Mouse (Mus musculus): ENCODE results near the gene Poc1a.

Gene Poc1a

DNA sequence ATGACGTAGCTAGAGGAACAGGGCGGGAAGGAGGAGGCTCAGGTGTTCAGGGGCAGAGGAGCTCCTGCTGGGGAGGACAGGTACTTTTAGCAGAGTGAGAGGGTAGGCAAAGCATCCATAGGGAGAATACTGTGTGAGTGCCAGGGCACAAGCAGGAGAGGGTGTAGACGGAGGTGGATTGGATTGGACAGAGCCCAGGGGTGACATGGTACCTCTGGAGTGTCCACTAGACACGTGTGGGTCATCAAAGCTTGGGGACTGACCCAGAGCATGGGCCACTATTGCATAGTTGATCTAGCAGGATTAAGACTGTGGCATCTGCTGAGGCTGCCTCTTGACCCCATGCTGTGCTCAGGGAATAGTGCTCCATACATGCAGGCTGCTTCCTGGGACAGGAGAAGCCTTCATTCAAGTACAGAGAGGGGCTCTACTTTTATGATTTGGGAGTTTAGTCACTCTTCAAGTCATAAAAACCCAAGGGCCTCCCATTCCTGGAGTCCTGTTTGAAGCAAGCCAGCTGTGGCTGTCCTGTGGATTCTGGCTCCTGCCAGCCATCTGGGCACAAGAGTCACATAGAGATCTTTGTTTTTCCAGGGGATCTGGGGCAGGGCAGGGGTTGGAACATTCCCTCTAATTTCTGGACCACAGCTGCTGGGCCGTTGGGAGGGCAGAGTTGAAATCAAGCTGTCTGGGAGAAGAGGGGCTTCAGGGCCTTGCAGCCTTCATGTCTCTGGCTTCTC is 48.1 kb downstream of the Poc1a start:
- no peak for DNase-seq (ENCODE audit: extremely low spot score, low spot score)

DNA sequence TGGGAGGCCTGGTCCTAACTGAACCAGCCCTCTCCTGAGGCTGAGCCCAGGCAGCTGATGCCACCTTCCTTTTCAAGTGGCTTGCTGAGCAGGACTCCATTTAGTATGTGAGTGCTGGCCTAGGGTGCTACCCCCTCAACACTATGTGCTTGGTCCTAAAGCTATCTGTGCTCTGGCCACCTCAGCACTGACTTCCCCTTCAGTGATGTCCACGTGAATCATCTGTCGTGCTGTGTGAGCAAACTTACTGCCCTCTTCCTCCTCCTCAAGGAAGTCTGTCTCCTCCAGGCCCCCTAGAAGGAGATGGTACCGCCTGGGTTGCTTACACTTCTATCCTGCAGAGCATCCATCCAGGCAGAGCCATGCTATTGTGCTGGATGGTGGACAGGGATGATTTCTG is 51.9 kb downstream of the Poc1a start:
- no peak for DNase-seq (ENCODE audit: extremely low spot score, low spot score)

DNA sequence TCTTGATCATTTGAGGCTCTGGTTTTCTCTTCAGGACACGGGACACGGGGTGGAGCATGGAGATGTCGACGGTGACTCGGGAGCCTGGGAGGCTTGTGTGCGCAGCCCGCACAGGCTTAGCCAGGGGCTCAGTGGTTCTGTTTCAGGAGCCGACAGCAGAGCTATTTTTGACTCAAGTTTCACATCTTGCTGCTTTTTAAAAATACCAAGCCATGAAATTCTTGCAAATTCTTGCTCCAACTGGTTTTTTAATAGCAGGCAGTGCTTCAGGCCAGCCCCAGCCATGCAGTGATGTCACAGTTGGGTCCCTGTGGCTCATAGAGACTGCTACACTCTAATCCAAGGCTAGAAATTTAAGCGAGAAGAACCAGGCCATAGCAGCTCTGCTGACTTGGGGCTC is 56.8 kb downstream of the Poc1a start:
- no peak for DNase-seq (ENCODE audit: extremely low spot score, low spot score)

DNA sequence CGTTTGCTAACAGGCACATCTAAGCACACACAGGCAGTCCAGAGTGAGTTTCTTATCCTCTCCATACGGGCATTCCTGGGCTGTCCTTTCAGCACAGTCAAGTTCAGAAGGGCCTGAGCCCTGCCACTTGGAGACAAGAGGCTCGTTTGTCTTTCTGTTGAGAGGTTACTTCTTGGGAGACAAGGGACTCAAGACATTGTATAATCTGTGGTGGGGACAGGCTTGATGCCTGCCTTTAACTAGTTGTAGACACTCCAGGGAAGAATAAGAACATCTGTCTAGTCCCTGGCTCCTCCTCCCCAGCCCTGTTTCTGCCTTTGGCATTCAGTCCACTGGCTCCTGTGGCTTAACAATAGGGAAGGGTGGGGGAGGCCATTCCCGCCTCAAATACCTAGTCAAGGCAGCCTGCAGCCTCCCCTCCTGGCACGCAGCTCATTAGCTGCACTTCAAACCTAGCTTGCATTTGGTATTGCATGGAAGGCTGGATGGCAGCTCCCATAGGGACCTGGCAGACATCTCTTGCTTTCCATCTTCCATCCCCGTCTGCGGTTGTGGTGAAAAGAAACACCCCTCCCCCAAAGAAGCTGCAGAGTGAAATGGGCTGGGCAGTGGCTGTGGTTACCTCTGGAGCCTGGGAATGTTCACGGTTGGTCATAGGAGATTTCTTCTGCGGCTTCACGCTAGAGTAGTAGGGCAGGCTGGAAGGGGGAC is 57.8 kb downstream of the Poc1a start:
- DNase-seq (ENCODE audit: extremely low spot score, low spot score): peak; percentile 56

DNA sequence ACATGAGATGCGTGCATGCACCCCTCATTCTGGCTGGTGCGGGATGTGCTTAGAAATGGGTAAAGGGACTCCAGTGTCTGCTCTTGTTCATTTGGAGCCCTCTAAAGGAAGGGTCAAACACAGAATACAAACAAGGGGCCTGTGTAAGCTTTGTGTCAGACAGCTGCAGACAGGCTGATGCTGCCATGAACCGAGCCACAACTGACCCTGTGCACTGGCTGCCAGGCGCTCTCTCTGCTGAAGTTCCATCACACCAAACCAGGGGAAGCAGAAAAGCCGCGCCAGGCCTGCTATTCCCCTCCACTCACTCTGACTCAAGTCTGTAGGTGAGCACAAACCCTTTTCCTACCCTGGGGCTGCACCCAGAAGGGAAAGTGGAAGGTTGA is 58.3 kb downstream of the Poc1a start:
- DNase-seq (ENCODE audit: extremely low spot score, low spot score): no peak

DNA sequence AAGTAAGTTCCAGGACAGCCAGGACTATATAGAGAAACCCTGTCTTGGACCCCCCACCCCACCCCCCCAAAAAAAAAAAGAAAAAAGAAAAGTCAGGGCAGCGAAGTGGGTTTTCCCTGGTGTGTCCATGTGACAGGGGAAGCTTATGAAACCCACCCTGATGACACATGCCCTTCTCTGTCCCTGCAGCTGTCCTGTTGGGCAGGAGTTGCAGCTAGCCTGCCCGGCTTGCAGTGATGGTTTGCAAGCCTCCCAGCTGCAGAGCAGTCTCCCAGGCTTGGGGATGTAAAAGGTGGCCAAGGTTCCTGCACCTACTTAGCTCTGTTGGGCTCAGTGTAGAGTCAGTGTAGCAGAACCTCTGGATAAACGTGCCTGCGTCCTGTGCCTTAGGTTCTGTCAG is 58.9 kb downstream of the Poc1a start:
- DNase-seq (ENCODE audit: extremely low spot score, low spot score): no peak

DNA sequence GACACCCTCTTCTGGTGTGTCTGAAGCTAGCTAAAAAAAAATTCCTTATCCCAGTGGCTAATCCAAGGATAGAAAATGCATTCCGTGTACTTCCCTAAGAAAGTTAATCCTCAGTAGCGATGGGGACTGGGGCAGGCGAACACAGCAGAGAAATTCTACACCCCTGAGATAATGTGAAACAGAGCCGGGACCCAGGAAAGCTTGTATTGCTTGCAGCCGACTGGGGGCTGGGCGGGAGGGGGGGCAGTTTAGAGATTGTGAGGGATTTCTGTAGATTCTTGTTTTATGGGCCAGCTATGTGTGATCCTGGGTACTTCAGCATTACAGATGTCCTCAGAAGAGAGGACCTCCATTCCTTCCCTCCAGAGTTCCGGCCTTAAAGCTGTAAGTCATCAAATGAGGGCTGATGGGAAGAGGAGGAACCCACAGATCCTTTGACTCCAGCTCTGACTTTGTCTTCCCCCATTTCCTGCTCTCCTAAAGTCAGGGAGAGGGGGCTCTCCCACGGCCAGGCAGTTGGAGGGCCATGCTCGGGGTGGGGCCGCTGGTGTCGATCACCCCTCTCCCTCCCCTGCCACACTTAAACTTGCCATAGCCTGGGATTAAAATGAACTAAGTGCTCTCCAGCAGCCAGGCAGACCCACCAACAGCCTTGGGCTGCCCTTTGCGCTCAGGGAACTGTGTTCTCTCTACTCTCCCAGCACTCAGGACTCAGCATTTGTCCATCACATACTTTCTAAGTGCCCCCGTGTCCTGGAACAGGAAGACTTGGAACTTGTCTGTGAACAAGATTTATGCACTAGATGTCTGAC is 59.8 kb downstream of the Poc1a start:
- DNase-seq (ENCODE audit: extremely low spot score, low spot score): peak; percentile 39

DNA sequence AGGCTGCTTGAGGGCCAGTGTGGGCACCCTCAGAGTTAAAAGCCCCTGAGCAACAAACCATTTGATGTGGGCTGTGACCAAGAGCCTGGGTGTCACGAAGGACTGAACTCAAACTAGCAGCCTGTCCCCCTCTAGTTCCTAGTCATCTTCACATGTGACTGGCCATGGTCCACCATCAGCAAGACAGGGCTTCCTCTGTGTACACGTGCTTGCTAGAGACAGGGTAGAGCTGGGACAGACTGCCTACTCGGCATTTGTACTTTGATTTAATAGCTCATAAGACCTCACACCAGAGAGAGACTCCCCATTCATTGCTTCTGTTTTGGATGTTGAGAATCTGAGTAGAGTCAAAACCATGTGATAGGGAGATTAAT is 60.4 kb downstream of the Poc1a start:
- no peak for DNase-seq (ENCODE audit: extremely low spot score, low spot score)

DNA sequence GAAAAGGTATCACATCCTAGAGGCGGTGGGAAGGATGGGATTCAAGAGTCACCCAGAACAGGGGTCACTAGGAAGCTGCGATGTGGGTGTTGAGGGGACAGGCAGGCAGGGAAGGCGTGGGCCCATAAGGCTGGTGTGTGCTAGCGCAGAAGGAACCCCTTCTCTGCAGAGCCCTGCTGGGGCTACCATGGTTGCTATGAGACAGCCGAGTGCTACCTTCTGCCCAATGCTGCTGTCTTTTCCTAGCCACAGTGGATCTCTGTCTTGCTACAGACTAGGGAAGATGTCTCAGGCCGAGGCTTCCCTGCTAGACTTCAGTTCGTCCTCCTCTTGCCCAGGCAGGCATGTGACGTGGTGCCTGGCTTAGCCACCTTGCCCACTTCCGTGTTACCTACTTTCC is 61.7 kb downstream of the Poc1a start:
- DNase-seq (ENCODE audit: extremely low spot score, low spot score): no peak

DNA sequence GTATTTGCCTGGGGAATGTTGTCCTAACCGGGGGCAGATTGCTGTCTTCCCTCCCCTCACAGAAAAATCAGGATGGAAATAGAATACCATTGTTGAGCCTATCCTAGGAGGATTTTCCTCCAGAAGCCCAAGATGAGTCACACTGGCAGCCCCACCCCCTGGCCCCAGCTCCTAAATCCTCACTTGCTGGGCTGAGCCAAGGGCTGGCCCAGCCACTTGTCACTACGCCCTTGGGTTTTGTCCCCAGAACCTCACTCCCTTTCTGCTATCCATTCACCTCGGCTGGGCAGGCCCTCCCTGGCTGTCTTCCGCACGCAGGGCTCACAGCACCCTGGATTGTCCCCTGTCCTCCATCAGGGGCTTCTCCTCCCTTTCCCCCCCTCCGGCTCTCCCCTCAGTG is 64.3 kb downstream of the Poc1a start:
- DNase-seq (ENCODE audit: extremely low spot score, low spot score): no peak

DNA sequence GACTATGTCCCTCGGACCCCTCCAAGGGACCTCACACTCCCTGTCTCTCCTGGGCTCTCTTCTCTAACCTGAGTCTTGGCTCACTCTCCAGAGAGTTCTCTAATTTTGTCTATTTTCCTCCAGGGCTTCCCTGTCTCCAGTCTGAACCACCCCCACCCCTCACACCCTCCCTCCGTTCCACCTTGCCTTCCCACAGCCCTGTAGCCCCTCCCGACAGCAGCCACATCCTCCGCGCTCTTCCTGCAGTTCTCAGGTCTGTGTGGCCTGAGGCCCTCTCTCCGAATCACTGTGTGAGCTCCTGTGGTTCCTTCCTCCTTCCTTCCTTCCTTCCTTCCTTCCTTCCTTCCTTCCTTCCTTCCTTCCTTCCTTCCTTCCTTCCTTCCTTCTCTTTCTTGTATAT is 64.8 kb downstream of the Poc1a start:
- DNase-seq (ENCODE audit: extremely low spot score, low spot score): no peak

DNA sequence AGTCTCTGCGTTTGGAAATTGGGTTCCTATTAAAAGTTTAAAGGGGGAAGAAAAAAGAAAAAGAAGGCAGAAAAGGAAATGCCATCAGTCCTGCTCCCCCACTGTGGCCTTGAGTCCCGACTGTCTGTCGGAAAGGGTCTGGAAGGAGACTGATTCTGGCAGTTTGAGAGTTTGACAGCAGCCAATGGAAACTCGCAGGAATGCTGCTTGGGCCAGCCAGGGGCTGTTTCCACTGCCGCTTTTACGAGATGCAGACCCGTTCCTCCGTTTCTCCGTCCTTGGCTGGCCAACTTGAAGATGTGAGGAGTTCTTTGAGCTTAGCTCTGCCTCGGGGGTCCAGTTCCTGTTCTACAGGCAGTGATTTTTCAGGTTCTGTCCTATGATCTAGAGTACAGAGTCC is 67.4 kb downstream of the Poc1a start:
- DNase-seq (ENCODE audit: extremely low spot score, low spot score): no peak

DNA sequence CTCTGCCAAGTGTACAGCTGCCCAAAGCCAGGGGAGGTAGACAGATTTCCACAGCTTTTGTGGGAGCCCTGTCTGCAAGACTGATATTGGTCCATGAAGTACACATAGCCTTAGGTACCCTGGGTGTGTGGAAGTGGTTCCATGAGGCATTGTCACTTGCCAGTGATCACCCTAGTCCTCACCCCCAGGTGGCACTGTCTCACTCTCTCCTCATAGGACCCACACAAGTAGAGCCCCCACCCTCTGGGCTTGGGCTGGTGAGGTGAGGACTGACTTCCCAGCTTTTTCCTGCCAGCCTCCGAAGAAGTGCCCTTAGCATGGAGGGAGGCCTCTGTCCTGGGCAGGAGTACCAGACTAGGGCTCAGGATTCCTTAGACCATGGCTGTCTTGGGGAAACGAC is 68.2 kb downstream of the Poc1a start:
- DNase-seq (ENCODE audit: extremely low spot score, low spot score): no peak

DNA sequence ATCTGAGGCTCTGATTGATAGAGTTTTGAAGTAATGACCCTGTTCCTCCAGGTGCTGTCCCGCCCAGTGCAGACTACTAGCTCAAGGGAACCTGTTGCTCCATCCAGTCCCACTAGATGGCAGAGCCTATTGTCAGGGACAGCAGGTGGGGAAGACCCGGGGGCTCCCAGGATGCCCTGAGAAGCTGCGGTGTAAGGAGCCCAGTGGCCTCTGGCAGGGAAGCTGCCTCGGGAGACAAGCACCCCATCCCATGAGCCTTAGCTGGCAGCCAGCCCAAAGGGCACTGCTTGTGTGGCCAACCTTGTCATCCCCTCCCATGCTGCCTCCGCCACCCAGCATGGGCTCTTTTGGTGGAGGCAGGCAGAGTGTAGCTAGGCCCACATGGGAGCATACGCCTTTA is 70.3 kb downstream of the Poc1a start:
- no peak for DNase-seq (ENCODE audit: extremely low spot score, low spot score)

DNA sequence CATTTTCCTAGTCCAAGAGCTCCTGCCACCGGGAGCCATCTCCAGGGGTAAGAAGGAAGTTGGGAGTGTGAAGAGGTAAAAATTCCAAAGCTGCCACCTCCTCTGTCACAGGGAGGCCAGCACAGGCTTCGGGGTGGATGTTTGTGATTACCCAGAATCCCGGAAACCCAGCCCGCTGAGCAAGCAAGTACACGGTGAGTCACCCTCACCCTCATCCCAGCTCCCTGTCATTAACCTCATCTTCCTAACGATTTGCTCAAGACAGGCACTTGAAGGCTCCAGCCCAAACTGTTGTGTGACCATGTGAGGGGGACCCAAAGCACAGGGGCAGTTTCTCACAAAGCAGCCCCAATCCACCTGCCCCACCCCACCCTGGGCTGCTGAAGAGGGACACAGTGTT is 72.9 kb downstream of the Poc1a start:
- no peak for DNase-seq (ENCODE audit: extremely low spot score, low spot score)

DNA sequence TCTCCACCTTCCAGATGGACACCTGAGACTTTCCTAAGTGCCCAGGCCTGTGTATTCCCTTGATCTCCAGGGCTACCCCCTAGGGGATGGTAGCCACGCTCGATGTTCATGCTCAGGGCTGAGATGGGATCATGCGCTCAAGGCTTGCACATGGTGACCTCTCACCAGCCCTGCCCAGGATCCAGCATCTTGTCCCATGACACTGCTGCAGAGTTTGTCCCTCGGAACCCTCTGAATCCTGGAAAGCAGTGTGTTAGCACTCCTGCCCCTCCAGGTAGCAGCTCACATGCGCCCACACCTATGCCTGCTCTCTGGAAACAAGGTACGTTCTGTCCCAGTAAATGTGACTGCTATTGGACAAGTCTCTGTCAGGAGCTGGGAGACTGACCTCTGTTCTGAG is 73.9 kb downstream of the Poc1a start:
- DNase-seq (ENCODE audit: extremely low spot score, low spot score): no peak

DNA sequence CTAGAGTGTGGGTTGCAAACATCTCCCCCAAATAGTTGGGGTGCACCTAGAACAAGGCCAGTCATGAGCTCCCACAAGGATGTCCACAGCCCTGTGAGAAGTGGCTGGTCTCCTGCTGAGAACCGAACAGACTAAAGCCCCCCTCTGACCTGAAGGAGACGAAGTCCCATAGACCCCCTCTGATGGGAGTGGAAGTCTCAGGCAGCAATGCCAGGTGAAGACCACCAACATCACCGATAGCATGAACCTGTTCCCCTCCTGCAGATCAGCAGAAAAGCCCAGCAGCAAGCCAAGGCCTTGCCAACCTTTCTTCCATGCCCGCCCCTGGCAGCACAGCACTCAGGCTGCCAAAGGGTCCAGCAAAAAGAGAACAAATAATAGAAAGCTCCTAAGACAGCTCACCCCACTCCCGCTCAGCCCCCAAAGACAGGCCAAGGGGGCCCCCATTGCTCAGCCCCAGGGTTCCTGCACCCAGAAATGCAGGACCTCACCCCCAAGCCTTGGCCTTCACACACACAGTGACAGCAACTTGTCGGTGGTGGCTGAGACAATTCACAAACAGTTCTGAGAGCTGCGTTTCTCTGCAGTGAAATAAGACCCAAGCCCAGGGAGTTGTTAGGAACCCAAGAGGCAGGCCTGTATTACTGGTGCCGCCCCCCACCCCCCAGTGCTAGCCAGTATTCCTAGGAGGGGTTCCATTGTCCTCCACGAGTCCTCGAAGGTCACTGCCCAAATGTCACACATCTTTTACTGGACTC is 74.5 kb downstream of the Poc1a start:
- no peak for DNase-seq (ENCODE audit: extremely low spot score, low spot score)

DNA sequence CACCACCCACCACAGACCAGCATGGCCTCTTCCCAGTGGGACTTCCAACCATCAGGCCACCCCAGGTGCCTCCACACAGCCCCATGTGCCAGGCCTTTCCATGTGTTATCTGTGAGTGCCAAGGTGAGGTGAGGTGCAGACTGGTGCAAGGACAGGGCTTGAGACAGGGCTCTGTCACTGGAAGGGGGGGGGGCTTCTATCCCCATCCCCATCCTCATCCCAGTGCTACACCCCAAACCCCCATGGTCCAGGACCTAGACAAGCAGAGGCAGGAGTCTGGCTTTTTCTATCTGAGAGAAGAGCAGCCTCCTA is 75.1 kb downstream of the Poc1a start:
- DNase-seq (ENCODE audit: extremely low spot score, low spot score): no peak

DNA sequence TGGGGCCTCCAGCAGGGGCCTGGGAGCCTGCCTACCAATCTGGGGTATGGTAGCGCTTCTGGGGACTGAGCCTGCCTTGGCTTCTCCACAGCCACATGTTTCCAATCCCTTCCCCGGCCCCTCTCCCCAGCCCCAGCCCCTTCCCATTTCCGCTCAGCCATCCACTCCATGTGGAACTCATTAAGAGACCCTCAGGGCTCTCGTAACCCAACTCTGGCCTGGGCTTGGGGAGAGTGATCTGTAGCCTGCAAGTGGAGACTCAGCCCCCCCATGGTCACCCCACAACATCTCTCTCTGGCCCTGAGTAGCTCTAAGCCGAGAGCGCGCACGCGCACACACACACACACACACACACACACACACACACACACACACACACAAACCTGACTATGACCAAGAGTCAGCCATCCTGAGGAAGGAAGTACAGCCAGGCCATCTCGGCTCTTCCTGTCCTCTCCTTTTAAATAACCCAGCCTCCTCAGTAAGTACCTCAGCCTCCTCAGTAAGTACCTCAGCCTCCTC is 75.5 kb downstream of the Poc1a start:
- peak; percentile 72 for DNase-seq (ENCODE audit: extremely low spot score, low spot score)

DNA sequence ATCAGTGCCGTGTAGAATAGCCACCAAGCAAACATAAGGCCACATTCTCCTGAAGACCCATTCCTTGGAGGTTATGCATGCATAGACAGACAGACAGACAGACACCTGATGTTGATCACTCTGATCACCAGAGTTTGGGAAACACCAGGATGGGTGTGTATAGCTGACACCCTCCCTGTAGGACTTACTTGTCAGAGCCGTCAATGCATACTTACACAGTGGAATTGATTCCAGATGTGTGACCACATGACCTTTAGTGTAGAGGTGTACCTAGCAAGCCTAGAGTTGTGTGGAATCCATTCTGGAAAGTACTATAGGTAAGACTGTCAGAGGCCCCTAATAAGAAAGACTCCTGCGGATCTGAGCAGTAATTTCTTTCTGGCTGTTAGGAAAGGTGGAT is 76.3 kb downstream of the Poc1a start:
- DNase-seq (ENCODE audit: extremely low spot score, low spot score): no peak

DNA sequence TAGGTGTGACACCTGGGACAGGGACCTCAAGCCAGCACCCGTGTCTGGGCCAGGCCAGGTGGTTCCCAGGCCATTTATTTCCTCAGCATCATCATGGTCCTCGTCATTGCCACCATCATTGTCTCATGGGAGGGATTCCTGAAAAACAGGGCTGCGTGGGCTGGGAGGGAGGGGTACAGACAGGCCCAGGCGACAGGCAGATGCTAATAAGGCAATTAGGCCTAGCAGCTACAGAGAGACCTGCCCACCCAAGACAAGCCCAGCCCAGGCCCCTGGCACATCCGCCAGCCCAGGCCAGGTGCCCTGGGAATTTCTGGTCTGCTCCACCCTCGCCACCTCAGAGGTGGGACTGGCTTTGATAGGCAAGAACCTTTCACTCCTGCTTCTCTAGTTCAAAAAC is 78.4 kb downstream of the Poc1a start:
- no peak for DNase-seq (ENCODE audit: extremely low spot score, low spot score)

DNA sequence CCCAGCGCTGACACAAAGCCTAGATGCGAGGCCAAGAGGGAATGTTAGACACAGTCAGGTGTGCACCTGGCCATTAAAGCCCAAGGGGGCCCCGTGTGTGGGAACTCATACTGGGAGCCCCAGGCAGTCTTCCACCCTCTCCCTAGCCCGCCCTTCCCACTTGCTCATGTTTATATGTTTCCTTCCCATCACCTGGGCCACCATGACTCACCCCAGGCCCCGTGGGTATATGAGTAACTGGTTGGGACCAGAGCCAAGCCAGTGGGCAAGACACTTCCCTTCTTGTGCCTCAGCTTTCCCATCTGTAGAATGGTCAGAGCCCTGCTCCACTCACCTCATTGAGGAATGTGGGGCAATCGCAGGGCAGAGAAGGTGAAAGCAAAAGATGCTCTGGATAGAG is 80.3 kb downstream of the Poc1a start:
- no peak for DNase-seq (ENCODE audit: extremely low spot score, low spot score)
